Mouse (Mus musculus) C2C12 (cell line): ENCODE results near the gene Gxylt2.

Experiments
- CEBPB ChIP-seq: IDR thresholded peaks from one replicate; pipeline ENCODE4 v1.6.1; 2011; ENCODE audit warnings: low read depth, mild to moderate bottlenecking, control low read depth, moderate library complexity
- CTCF ChIP-seq: IDR thresholded peaks from one replicate; pipeline ENCODE4 v1.5.1; 2011; ENCODE audit not compliant: control insufficient read depth, insufficient read depth, insufficient read length
- FOSL1 ChIP-seq: IDR thresholded peaks from one replicate; pipeline ENCODE4 v1.8.0; 2011; ENCODE audit warnings: mild to moderate bottlenecking, low read length; ENCODE audit not compliant: poor library complexity, insufficient read depth, severe bottlenecking
- MAX ChIP-seq: IDR thresholded peaks from one replicate; pipeline ENCODE4 v1.6.1; 2011; ENCODE audit warnings: mild to moderate bottlenecking, control low read depth
- MYOG ChIP-seq: IDR thresholded peaks from one replicate; pipeline ENCODE4 v1.6.1; 2011; ENCODE audit not compliant: control insufficient read depth, insufficient read length; ENCODE audit errors: extremely low read depth
- USF1 ChIP-seq: IDR thresholded peaks from one replicate; pipeline ENCODE4 v1.6.1; 2011; ENCODE audit warnings: low read depth, mild to moderate bottlenecking, control low read depth, moderate library complexity

DNA sequence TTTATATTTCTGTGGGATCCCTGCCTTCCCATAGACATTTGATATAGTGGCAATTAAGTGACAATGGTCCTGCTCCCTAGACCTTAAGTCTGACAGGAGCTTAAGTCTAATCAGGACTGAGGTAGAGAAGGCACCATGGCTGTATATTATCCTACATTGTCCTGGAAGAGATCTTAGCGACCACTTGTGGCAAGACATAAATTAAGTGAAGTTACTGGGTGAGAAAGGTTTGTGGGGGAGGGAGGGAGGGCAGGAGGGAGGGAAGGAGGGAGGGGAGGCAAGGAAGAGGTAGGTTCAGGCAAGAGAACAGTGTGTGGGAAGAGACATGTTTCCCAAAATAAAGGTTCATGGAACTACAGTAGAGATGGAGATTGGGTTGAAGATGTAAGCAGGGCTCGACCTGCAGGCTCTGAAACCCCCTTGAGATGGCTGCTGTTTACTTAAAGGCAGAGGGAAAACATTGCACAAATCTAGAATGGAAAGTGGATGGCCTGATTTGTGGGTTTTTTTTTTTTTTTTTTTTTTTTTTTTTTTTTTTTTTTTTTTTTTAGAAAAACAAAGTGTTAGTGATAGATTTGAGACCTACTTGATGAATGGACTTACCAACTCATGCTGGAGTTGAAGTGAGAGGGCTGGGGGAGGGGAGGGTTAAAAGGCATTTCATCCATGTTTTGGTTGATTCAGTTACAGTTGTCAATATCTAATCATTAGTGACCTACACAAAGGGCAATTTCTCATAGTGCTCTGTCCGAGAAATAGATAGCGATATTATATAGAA lies 54.1 kb downstream of the Gxylt2 start:
- TF ChIP-seq CTCF: no peak
- no peak for TF ChIP-seq MAX
- TF ChIP-seq MYOG: no peak
- TF ChIP-seq USF1: no peak
- TF ChIP-seq CEBPB: no peak
- no peak for TF ChIP-seq FOSL1
